Mouse (Mus musculus): Measurements from ENCODE around the gene Podxl.

- TF ChIP-seq CTCF (IDR thresholded peaks at IDR 0.05; ENCODE audit: low read depth, low read length) = no peak
- no peak for TF ChIP-seq POLR2A (IDR thresholded peaks at IDR 0.05; ENCODE audit: borderline replicate concordance, low read depth, low read length)
Measured at GRCm38 (mm10) chr6:31523657-31524056, 40.1 kb downstream of the Podxl start.
